Mouse (Mus musculus): ENCODE measurements around the gene Myl6b. TPM values are rescaled to one million over a fixed set of nuclear protein-coding genes. Genes with fewer than 3 reads are reported as not detected.

Myl6b gene
- 2.4 and 3.5 TPM in 2 replicates for polyA plus RNA-seq (2014; fragmentation: Nextera tagmentation; extraction: Ambion mirVana)

DNA sequence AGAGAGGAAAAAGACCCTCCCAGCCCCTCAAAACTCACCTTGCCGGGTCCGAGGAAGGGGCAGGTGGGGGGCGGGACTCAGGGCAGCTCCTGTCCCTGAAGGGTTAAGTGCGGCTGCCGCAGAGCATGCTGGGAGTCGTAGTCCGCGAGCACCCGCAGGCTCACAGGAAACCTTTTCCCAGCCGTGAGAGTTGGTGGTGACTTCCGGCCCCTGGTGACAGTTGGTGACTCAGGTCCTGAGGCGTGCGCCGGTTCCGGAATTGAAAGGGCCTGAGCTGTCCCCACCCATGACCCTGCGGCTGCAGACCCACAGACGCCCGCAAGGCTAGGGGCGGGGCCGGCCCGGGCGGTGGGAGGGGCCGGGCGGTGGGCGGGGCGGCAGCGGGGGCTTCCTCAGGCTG, at the start of gene Myl6b:
Gene Myl6b (minus strand): TSS at position 96 of the 400 bp plus-strand sequence.
- Histone ChIP-seq H3K4me2 (ENCODE audit: low read depth) (peak within 1 kb of the TSS; percentile 55), H3K9ac (ENCODE audit: low read length) (peak within 1 kb of the TSS; percentile 63), H3K9me3 (ENCODE audit: control insufficient read depth, low read length) (no peaks in the 10 kb centered on the region), H3K4me3 (ENCODE audit: low read depth, low read length) (peak within 1 kb of the TSS; percentile 47), H3K27ac (ENCODE audit: low read depth, low read length) (peak within 1 kb of the TSS; percentile 60; the same call in 1 of the 2 replicates), H3K27me3 (ENCODE audit: control insufficient read depth, insufficient read depth, low read length) (no peaks in the 10 kb centered on the region), H3K4me1 (ENCODE audit: control insufficient read depth, insufficient read depth, low read length) (peaks cover 10% of the 10 kb centered on the region; the same call in 1 of the 2 replicates), H3K36me3 (ENCODE audit: control insufficient read depth, insufficient read depth, low read length) (no peaks in the 10 kb centered on the region)
- under 1% methylated on average over 27 of the region's 27 CpGs for WGBS
- ATAC-seq (ENCODE audit: insufficient read depth, low FRiP score, low TSS enrichment) (peak; percentile 84), DNase-seq (ENCODE audit: low spot score) (peak; percentile 94)

- WGBS, result under 1% methylated on average over 48 of the region's 50 CpGs
- peak within 1 kb of the TSS; percentile 68 for H3K4me3 ChIP-seq (ENCODE audit: low read depth, low read length)
- peak within 1 kb of the TSS; percentile 72 for H3K4me2 ChIP-seq (ENCODE audit: low read depth)
- peak; percentile 93 for DNase-seq (ENCODE audit: low spot score)
- peak within 1 kb of the TSS; percentile 90 for H3K9ac ChIP-seq (ENCODE audit: low read length)
- peak within 1 kb of the TSS; percentile 90 for H3K27ac ChIP-seq (ENCODE audit: low read depth, low read length)
- no peaks in the 10 kb centered on the region for H3K27me3 ChIP-seq (ENCODE audit: control insufficient read depth, insufficient read depth, low read length)
- peaks cover 20% of the 10 kb centered on the region for H3K36me3 ChIP-seq (ENCODE audit: control insufficient read depth, insufficient read depth, low read length)
- no peaks in the 10 kb centered on the region for H3K9me3 ChIP-seq (ENCODE audit: control insufficient read depth, low read length)
- peak; percentile 87 for ATAC-seq (ENCODE audit: insufficient read depth, low FRiP score, low TSS enrichment)
- H3K4me1 ChIP-seq (ENCODE audit: control insufficient read depth, insufficient read depth, low read length), result no peaks in the 10 kb centered on the region; the same call in 1 of the 2 replicates
These were observed 49.0 kb upstream of the Myl6b start, which contains the start of gene Zc3h10 for GRCm38 (mm10) chr10:128547361-128548032. Zc3h10 (minus strand) TSS chr10:128547774.

- H3K27ac ChIP-seq (ENCODE audit: low read depth, low read length), result peak overlapping the region; percentile 88; the same call in 1 of the 2 replicates
- H3K36me3 ChIP-seq (ENCODE audit: control insufficient read depth, insufficient read depth, low read length), result peaks cover 20% of the 10 kb centered on the region
- H3K4me1 ChIP-seq (ENCODE audit: control insufficient read depth, insufficient read depth, low read length), result no peaks in the 10 kb centered on the region; the same call in 1 of the 2 replicates
- WGBS, result 31% methylated on average over 7 of the region's 7 CpGs
- peak overlapping the region; percentile 73 for H3K9ac ChIP-seq (ENCODE audit: low read length)
- no peak for DNase-seq (ENCODE audit: low spot score)
- H3K27me3 ChIP-seq (ENCODE audit: control insufficient read depth, insufficient read depth, low read length), result no peaks in the 10 kb centered on the region
- peak overlapping the region; percentile 72 for H3K4me2 ChIP-seq (ENCODE audit: low read depth)
- ATAC-seq (ENCODE audit: insufficient read depth, low FRiP score, low TSS enrichment), result no peak
- peak overlapping the region; percentile 68 for H3K4me3 ChIP-seq (ENCODE audit: low read depth, low read length)
- H3K9me3 ChIP-seq (ENCODE audit: control insufficient read depth, low read length), result no peaks in the 10 kb centered on the region
These were observed 48.3 kb upstream of the Myl6b start for GRCm38 (mm10) chr10:128546787-128547186.

GRCm38 (mm10) chr10:128546361-128546760, 47.9 kb upstream of the Myl6b start:
- Histone ChIP-seq H3K27me3 (ENCODE audit: control insufficient read depth, insufficient read depth, low read length) (no peaks in the 10 kb centered on the region), H3K9me3 (ENCODE audit: control insufficient read depth, low read length) (no peaks in the 10 kb centered on the region), H3K9ac (ENCODE audit: low read length) (peak overlapping the region; percentile 73), H3K4me2 (ENCODE audit: low read depth) (peak overlapping the region; percentile 72), H3K4me3 (ENCODE audit: low read depth, low read length) (peak overlapping the region; percentile 68), H3K36me3 (ENCODE audit: control insufficient read depth, insufficient read depth, low read length) (peaks cover 20% of the 10 kb centered on the region), H3K4me1 (ENCODE audit: control insufficient read depth, insufficient read depth, low read length) (no peaks in the 10 kb centered on the region; the same call in 1 of the 2 replicates), H3K27ac (ENCODE audit: low read depth, low read length) (no peak overlapping the region)
- 13% methylated on average over 4 of the region's 4 CpGs for WGBS
- DNase-seq (ENCODE audit: low spot score), result no peak
- no peak for ATAC-seq (ENCODE audit: insufficient read depth, low FRiP score, low TSS enrichment)

- H3K4me2 ChIP-seq (ENCODE audit: low read depth), result no peak overlapping the region
- H3K27ac ChIP-seq (ENCODE audit: low read depth, low read length), result no peak overlapping the region
- H3K9ac ChIP-seq (ENCODE audit: low read length), result no peak overlapping the region
- ATAC-seq (ENCODE audit: insufficient read depth, low FRiP score, low TSS enrichment) (no peak), DNase-seq (ENCODE audit: low spot score) (no peak)
- H3K9me3 ChIP-seq (ENCODE audit: control insufficient read depth, low read length), result no peaks in the 10 kb centered on the region
- no peaks in the 10 kb centered on the region for H3K27me3 ChIP-seq (ENCODE audit: control insufficient read depth, insufficient read depth, low read length)
- H3K4me3 ChIP-seq (ENCODE audit: low read depth, low read length), result no peak overlapping the region
- H3K4me1 ChIP-seq (ENCODE audit: control insufficient read depth, insufficient read depth, low read length), result no peaks in the 10 kb centered on the region; the same call in 1 of the 2 replicates
- H3K36me3 ChIP-seq (ENCODE audit: control insufficient read depth, insufficient read depth, low read length), result peaks cover 20% of the 10 kb centered on the region
- WGBS, result 86% methylated on average over 3 of the region's 3 CpGs
These were observed 47.0 kb upstream of the Myl6b start for GRCm38 (mm10) chr10:128545570-128545898.

GRCm38 (mm10) chr10:128544674-128545569, 46.4 kb upstream of the Myl6b start:
- no peak overlapping the region for H3K4me3 ChIP-seq (ENCODE audit: low read depth, low read length)
- no peaks in the 10 kb centered on the region; the same call in 1 of the 2 replicates for H3K4me1 ChIP-seq (ENCODE audit: control insufficient read depth, insufficient read depth, low read length)
- H3K27me3 ChIP-seq (ENCODE audit: control insufficient read depth, insufficient read depth, low read length), result no peaks in the 10 kb centered on the region
- peaks cover 20% of the 10 kb centered on the region for H3K36me3 ChIP-seq (ENCODE audit: control insufficient read depth, insufficient read depth, low read length)
- ATAC-seq (ENCODE audit: insufficient read depth, low FRiP score, low TSS enrichment) (no peak), DNase-seq (ENCODE audit: low spot score) (no peak)
- 96% methylated on average over 37 of the region's 37 CpGs for WGBS
- H3K9me3 ChIP-seq (ENCODE audit: control insufficient read depth, low read length), result no peaks in the 10 kb centered on the region
- H3K9ac ChIP-seq (ENCODE audit: low read length), result no peak overlapping the region
- H3K27ac ChIP-seq (ENCODE audit: low read depth, low read length), result no peak overlapping the region
- no peak overlapping the region for H3K4me2 ChIP-seq (ENCODE audit: low read depth)

- no peaks in the 10 kb centered on the region; the same call in 1 of the 2 replicates for H3K4me1 ChIP-seq (ENCODE audit: control insufficient read depth, insufficient read depth, low read length)
- no peak overlapping the region for H3K4me2 ChIP-seq (ENCODE audit: low read depth)
- no peak overlapping the region for H3K4me3 ChIP-seq (ENCODE audit: low read depth, low read length)
- 98% methylated on average over 15 of the region's 15 CpGs for WGBS
- no peak overlapping the region for H3K27ac ChIP-seq (ENCODE audit: low read depth, low read length)
- H3K9me3 ChIP-seq (ENCODE audit: control insufficient read depth, low read length), result no peaks in the 10 kb centered on the region
- H3K27me3 ChIP-seq (ENCODE audit: control insufficient read depth, insufficient read depth, low read length), result no peaks in the 10 kb centered on the region
- peaks cover 20% of the 10 kb centered on the region for H3K36me3 ChIP-seq (ENCODE audit: control insufficient read depth, insufficient read depth, low read length)
- DNase-seq (ENCODE audit: low spot score) (no peak), ATAC-seq (ENCODE audit: insufficient read depth, low FRiP score, low TSS enrichment) (no peak)
- H3K9ac ChIP-seq (ENCODE audit: low read length), result no peak overlapping the region
These were observed 45.7 kb upstream of the Myl6b start for GRCm38 (mm10) chr10:128544151-128544657.

DNA sequence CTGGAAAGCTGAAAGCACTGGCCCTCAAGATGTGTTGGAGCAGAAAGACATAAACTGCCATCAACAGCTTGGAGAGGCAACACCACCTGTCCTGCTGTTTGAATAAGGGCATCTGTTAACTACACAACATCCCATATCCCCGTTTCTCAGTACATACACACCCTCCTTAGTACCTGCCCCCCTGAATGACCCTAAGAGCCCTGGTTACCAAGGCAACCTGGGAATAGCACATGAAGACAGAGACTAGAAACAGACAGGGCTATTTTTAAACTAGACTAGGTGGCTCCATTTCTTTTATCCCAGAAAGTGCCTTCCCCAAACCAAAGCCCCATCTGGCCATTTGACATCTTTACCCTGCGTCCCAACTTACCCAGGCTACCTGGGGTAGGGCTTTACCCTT, 44.6 kb upstream of the Myl6b start:
- no peak overlapping the region for H3K9ac ChIP-seq (ENCODE audit: low read length)
- ATAC-seq (ENCODE audit: insufficient read depth, low FRiP score, low TSS enrichment) (no peak), DNase-seq (ENCODE audit: low spot score) (no peak)
- H3K4me1 ChIP-seq (ENCODE audit: control insufficient read depth, insufficient read depth, low read length), result no peaks in the 10 kb centered on the region; the same call in 1 of the 2 replicates
- H3K4me3 ChIP-seq (ENCODE audit: low read depth, low read length), result no peak overlapping the region
- no peaks in the 10 kb centered on the region for H3K9me3 ChIP-seq (ENCODE audit: control insufficient read depth, low read length)
- H3K27me3 ChIP-seq (ENCODE audit: control insufficient read depth, insufficient read depth, low read length), result no peaks in the 10 kb centered on the region
- H3K36me3 ChIP-seq (ENCODE audit: control insufficient read depth, insufficient read depth, low read length), result peaks cover 20% of the 10 kb centered on the region
- no peak overlapping the region for H3K27ac ChIP-seq (ENCODE audit: low read depth, low read length)
- 76% methylated on average over 2 of the region's 2 CpGs for whole genome bisulfite sequencing
- H3K4me2 ChIP-seq (ENCODE audit: low read depth), result no peak overlapping the region
